Mouse (Mus musculus) skeletal muscle tissue, adult 2 months (tissue): ENCODE measurements around the gene Gstp2.
"Not testable (repeated sequence)": the region's sequence is repeated elsewhere in the genome, so short reads cannot be mapped to it uniquely, and the experiment has no call there.

ENCODE experiments used
- DNase-seq: peaks from one replicate; pipeline ENCODE4 v3.0.0-alpha.2; 2012; ENCODE audit warnings: low read depth, low spot score

The Gstp2 gene

GRCm38 (mm10) chr19:4049069-4049468, 3.2 kb upstream of the Gstp2 start:
- not testable (repeated sequence) for DNase-seq

- DNase-seq, result peak; percentile 80
Observed at GRCm38 (mm10) chr19:4047859-4048258, 2.0 kb upstream of the Gstp2 start.

GRCm38 (mm10) chr19:4046866-4047254, 1.0 kb upstream of the Gstp2 start:
- DNase-seq, result no peak

GRCm38 (mm10) chr19:4044109-4044508, 1.7 kb downstream of the Gstp2 start:
- DNase-seq, result not testable (repeated sequence)

GRCm38 (mm10) chr19:4042124-4042523, 3.7 kb downstream of the Gstp2 start:
- DNase-seq, result peak; percentile 80

GRCm38 (mm10) chr19:4041500-4041899, 4.3 kb downstream of the Gstp2 start:
- not testable (repeated sequence) for DNase-seq

- not testable (repeated sequence) for DNase-seq
Observed at GRCm38 (mm10) chr19:4040941-4041340, 4.9 kb downstream of the Gstp2 start.

- peak; percentile 89 for DNase-seq
Observed at GRCm38 (mm10) chr19:4037788-4038232, 8.0 kb downstream of the Gstp2 start, which contains the start of gene Gstp1. TSS of gene Gstp1 (minus strand) at chr19:4037985.

- DNase-seq, result not testable (repeated sequence)
Observed at GRCm38 (mm10) chr19:4037154-4037787, 8.6 kb downstream of the Gstp2 start.

- DNase-seq, result no peak
Observed at GRCm38 (mm10) chr19:4036327-4037045, 9.3 kb downstream of the Gstp2 start.

GRCm38 (mm10) chr19:4033742-4034141, 12.1 kb downstream of the Gstp2 start:
- DNase-seq, result no peak

GRCm38 (mm10) chr19:4033298-4033697, 12.5 kb downstream of the Gstp2 start:
- DNase-seq, result no peak

- no peak for DNase-seq
Observed at GRCm38 (mm10) chr19:4032668-4033067, 13.2 kb downstream of the Gstp2 start.

GRCm38 (mm10) chr19:4027576-4027975, 18.2 kb downstream of the Gstp2 start:
- DNase-seq, result no peak

GRCm38 (mm10) chr19:4023185-4023584, 22.6 kb downstream of the Gstp2 start:
- no peak for DNase-seq

- peak; percentile 82 for DNase-seq
Observed at GRCm38 (mm10) chr19:4018743-4019583, 26.9 kb downstream of the Gstp2 start.

- DNase-seq, result no peak
Observed at GRCm38 (mm10) chr19:4017921-4018587, 27.8 kb downstream of the Gstp2 start.

- no peak for DNase-seq
Observed at GRCm38 (mm10) chr19:4015635-4016034, 30.2 kb downstream of the Gstp2 start.

GRCm38 (mm10) chr19:4014802-4015201, 31.0 kb downstream of the Gstp2 start:
- DNase-seq, result no peak

GRCm38 (mm10) chr19:4013066-4013465, 32.8 kb downstream of the Gstp2 start:
- no peak for DNase-seq

- peak; percentile 97 for DNase-seq
Observed at GRCm38 (mm10) chr19:4012432-4013022, 33.3 kb downstream of the Gstp2 start, which contains the start of gene Ndufv1. TSS of gene Ndufv1 (minus strand) at chr19:4012806.
